Mouse (Mus musculus) erythroblast, embryonic 14.5 days (primary cell): ENCODE results near the gene Nckipsd.

Source experiments
- GATA1 ChIP-seq: IDR thresholded peaks from 2 replicates; pipeline ENCODE4 v1.6.1; 2012; ENCODE audit warnings: low read length, inconsistent platforms, mixed read lengths
- TAL1 ChIP-seq: IDR thresholded peaks from 3 replicates; pipeline ENCODE4 v1.6.1; 2012; ENCODE audit warnings: low read length, inconsistent platforms, mixed read lengths

DNA sequence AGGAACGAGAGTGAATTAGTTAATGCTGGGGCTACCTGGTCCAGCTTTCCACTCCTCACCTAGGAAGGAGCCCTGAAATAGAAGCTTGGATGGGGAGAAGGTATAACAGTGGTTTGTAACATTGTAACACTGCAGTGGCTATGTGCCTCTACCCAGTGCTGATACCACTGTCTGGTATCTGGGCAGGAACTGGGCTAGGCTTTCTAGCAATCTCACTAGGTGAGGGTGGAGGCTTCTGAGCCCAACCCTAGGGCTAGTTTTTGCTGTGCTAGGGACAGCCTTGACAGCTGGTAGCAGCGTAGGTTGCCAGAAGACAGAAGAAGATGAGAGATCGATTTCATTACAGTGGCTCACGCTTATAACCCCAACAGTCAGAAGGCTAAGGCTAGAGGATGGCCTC is 31.6 kb upstream of the Nckipsd start:
- TF ChIP-seq GATA1 (no peak), TAL1 (no peak)
